Mouse (Mus musculus) monocyte, adult 59 days (primary cell): ENCODE data around the gene Vmn1r129. TPM values are rescaled to one million over a fixed set of nuclear protein-coding genes. Genes with fewer than 3 reads are reported as not detected.

Experiments
- total RNA-seq, 2 experiments: library from RNA; stranded (reverse); gene quantifications; one replicate each; pipeline ENCODE4 v1.2.4; 2023

Gene Vmn1r129
- not detected for total RNA-seq

GRCm38 (mm10) chr7:21361191-21361590 is at the start of gene Vmn1r129:
TSS of gene Vmn1r129 (minus strand) at chr7:21361291.

GRCm38 (mm10) chr7:21349073-21349472 is 12.0 kb downstream of the Vmn1r129 start, which contains the start of gene Vmn1r128:
TSS of gene Vmn1r128 (plus strand) at chr7:21349373.

GRCm38 (mm10) chr7:21319761-21320160 is 41.3 kb downstream of the Vmn1r129 start, which contains the start of gene Vmn1r127:
TSS of gene Vmn1r127 (minus strand) at chr7:21319861.

Other genes with a start within 250 kb of the Vmn1r129 start
- gene Vmn1r122, start 227.2 kb downstream of the Vmn1r129 start, total RNA-seq, result not detected
- gene Vmn1r123, start 199.1 kb downstream of the Vmn1r129 start, total RNA-seq, result not detected
- gene Gm5157, start 170.9 kb downstream of the Vmn1r129 start, total RNA-seq, result not detected
- gene Vmn1r124, start 100.7 kb downstream of the Vmn1r129 start, total RNA-seq, result not detected
- gene Vmn1r125, start 89.1 kb downstream of the Vmn1r129 start, total RNA-seq, result not detected
- not detected for gene Vmn1r126, start 59.8 kb downstream of the Vmn1r129 start, total RNA-seq
- gene Vmn1r127, start 41.4 kb downstream of the Vmn1r129 start, total RNA-seq, result not detected
- gene Vmn1r128, start 11.9 kb downstream of the Vmn1r129 start, total RNA-seq, result not detected
- gene Gm6882, start 71.5 kb upstream of the Vmn1r129 start, total RNA-seq, result not detected
- gene Vmn1r130, start 150.5 kb upstream of the Vmn1r129 start, total RNA-seq, result not detected
- not detected for gene Vmn1r131, start 184.8 kb upstream of the Vmn1r129 start, total RNA-seq